Mouse (Mus musculus): ENCODE measurements at regions not wholly inside any gene's neighbourhood (a gene's known extent, or its start where the extent isn't known, plus 50 kb on each side); places are given as distances from the start of the nearest gene placed in this dataset.
A peak's percentile ranks its signal among the peaks of the same experiment; 100 is the strongest.

GRCm38 (mm10) chr6:79894448-79894847 lies 76.7 kb downstream of the Gm20594 start:
- WGBS: 38% methylated on average over 2 of the region's 2 CpGs
- H3K36me3 ChIP-seq: no peaks in the 10 kb centered on the region
- peak; percentile 58 for ATAC-seq (ENCODE audit: low FRiP score, low read depth)

More at GRCm38 (mm10) chr6:79894448-79894847, 76.7 kb downstream of the Gm20594 start:
- Histone ChIP-seq H3K27ac (replicated peaks) (no peak overlapping the region), H3K4me3 (no peak overlapping the region), H3K9me3 (no peaks in the 10 kb centered on the region), H3K27me3 (no peaks in the 10 kb centered on the region), H3K4me2 (replicated peaks) (no peak overlapping the region), H3K4me1 (peaks cover 6% of the 10 kb centered on the region), H3K9ac (replicated peaks) (no peak overlapping the region)
